Mouse (Mus musculus): ENCODE results near the gene Slc25a12. TPM values are rescaled to one million over a fixed set of nuclear protein-coding genes. Genes with fewer than 3 reads are reported as not detected.

Slc25a12 gene
- polyA plus RNA-seq (2017; shearing (Covaris generic)): 87.5 TPM

DNA sequence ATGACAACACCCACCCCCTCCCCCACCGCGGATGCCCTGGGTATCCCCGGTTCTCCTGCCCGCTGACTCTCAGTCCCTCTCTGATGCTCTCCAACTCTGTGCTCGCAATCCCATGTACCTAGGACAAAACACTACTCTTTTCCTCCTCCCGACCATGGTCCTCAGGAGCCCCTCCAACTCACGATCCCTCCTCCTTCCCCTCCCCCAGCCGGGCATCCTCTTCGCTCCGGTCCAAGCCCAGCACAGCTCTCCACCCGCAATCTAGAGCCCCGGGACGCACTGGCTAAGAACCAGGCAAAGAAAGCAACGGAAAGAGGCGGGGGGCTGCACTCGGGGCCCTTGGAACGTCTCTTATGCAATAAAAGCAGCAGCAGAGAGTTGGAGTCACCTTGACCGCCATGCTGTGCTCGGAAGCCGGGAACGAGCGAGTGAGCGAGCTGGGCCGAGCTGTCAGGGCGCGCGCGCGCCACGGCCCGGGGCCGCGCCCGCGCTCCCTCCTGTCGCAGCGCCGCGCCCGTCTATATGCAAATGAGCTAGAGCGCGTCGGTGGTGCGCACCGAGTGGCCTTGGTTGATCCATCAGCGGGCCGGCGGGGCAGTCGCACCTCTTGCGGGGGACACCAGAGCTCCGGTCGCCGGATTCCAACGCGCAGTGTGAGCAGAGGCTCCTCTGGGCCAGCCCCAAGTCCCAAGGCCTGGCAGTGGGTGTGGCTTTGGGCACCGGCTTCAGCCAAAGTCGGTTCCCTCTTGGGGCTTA is at the start of gene Slc25a12:
Gene Slc25a12 (minus strand): TSS at position 625 of the 756 bp plus-strand sequence.

DNA sequence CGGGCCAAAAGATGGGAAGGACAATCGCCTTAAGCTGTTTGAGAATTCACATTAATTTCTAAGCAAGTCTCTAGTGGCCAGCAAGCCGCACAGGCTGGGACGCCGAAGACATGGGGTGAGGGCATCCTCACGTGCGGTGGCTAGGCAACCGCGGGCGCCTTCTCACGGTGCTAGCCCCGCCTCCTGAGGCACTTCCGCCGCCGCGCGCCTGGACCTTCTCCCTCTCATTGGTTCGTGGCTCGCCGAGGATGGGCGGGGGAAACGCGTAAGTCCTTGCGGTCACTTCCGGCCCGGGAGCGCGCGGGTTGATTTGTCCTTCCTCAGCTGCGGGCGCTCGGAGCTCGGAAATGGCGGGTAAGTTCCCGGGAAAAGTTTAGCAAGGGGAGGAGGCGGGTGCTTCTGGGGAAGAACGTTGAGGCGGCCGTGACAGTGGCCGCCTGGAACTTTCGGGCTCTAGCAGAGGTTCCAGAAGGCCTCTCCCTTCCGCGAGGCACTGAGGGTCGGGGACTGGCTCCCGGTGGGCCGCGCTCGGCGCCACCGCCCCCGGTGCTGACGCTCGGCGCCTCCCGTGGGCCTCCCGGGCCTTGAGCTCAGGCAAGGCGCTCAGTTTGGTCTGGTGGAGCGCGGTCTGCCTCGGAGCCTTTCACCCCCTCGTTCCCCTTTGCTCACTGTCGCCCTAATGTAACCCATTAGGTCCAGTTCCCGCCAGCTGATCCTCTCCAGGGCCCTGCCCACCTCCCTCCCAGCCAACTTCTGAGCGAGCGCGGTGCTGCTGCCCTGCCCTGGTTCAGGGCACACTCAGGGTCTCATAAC is 21.6 kb upstream of the Slc25a12 start, which contains the start of gene Hat1:
Gene Hat1 (plus strand): TSS at position 8 of the 813 bp plus-strand sequence.

Other genes with a start within 250 kb of the Slc25a12 start
- 1.2 TPM for gene Cybrd1, start 249.8 kb downstream of the Slc25a12 start, polyA plus RNA-seq (2017; shearing (Covaris generic))
- gene Dync1i2, start 156.0 kb downstream of the Slc25a12 start, polyA plus RNA-seq (2017; shearing (Covaris generic)): 49.2 TPM
- 62.0 TPM for gene Hat1, start 21.2 kb upstream of the Slc25a12 start, polyA plus RNA-seq (2017; shearing (Covaris generic))
- gene Metap1d, start 85.5 kb upstream of the Slc25a12 start, polyA plus RNA-seq (2017; shearing (Covaris generic)): 32.7 TPM
- not detected for gene Dlx1, start 160.4 kb upstream of the Slc25a12 start, polyA plus RNA-seq (2017; shearing (Covaris generic))
- gene Dlx2, start 179.0 kb upstream of the Slc25a12 start, polyA plus RNA-seq (2017; shearing (Covaris generic)): not detected

Measured in CD4-positive, CD25-positive, alpha-beta regulatory T cell (primary cell).